In genomic region chr5:138776346-138776745, GRCm38 (mm10) we compare ENCODE assay signal across 10 mouse cellular contexts. TPM values are rescaled to one million over a fixed set of nuclear protein-coding genes. Genes with fewer than 3 reads are reported as not detected.
DNase-seq lines count a peak whose midpoint lies in the region; ATAC-seq and TF ChIP-seq lines count a peak whose summit lies in the region.
"Had no signal": no experiment of that assay in that cellular context is flagged by ENCODE, and none has a peak within 500 bp of the region (broad histone marks: within the 10 kb centered on the region; RNA-seq: fewer than 3 reads in every experiment).

No protein-coding gene starts in this region.

- H3K9me3 ChIP-seq in intestine, embryonic 15.5 days: no peaks in the 10 kb centered on the region
- H3K9me3 ChIP-seq in lung, postnatal 0 days (ENCODE audit: low read length): no peaks in the 10 kb centered on the region
- no peaks in the 10 kb centered on the region for H3K9me3 ChIP-seq in kidney, embryonic 16.5 days (ENCODE audit: low read length)
- no peaks in the 10 kb centered on the region for H3K9me3 ChIP-seq in forebrain, embryonic 14.5 days (replicated peaks; ENCODE audit: control insufficient read depth, low read length)
- H3K9me3 ChIP-seq: megakaryocyte, embryonic 14.5 days had no signal

- DNase-seq in gastrocnemius, adult 2 months: peak; percentile 58
- no peak for DNase-seq in gastrocnemius, postnatal 36 days
- DNase-seq in Patski (ENCODE audit: low read depth, low spot score): no peak
- peak; percentile 49 for DNase-seq in lung, postnatal 0 days (ENCODE audit: low spot score)
- DNase-seq in forebrain, embryonic 14.5 days (ENCODE audit: low spot score): no peak

- H3K4me3 ChIP-seq in gastrocnemius, adult 2 months: no peak overlapping the region
- H3K4me3 ChIP-seq in intestine, embryonic 15.5 days (replicated peaks): no peak overlapping the region
- H3K4me3 ChIP-seq in lung, postnatal 0 days (ENCODE audit: low read depth, low read length): no peak overlapping the region
- no peak overlapping the region for H3K4me3 ChIP-seq in kidney, embryonic 16.5 days (ENCODE audit: low read length)
- no peak overlapping the region for H3K4me3 ChIP-seq in forebrain, embryonic 14.5 days (ENCODE audit: low read depth, low read length)
- H3K4me3 ChIP-seq: megakaryocyte, embryonic 14.5 days had no signal

- CTCF ChIA-PET in Patski (lab: Charles Lee): interaction anchor here (1.1 kb wide), 1 partner anchor 46 kb away, joined by 3 read pairs; no protein-coding TSS in a partner anchor

- POLR2A ChIA-PET in Patski (lab: Charles Lee): interaction anchor here (1.1 to 1.4 kb wide), 3 partner anchors 13 to 22 kb away, joined by 3 to 9 read pairs (median 3); no protein-coding TSS in a partner anchor

- ATAC-seq in Patski: peak; percentile 20
- ATAC-seq in intestine, embryonic 15.5 days: peak; percentile 71
- ATAC-seq in lung, postnatal 0 days: peak; percentile 65
- no peak for ATAC-seq in kidney, embryonic 16.5 days (ENCODE audit: low FRiP score, low TSS enrichment)
- no peak for ATAC-seq in CD4-positive, CD25-positive, alpha-beta regulatory T cell, adult 4 months
- no peak for ATAC-seq in forebrain, embryonic 14.5 days

- H3K27ac ChIP-seq in gastrocnemius, adult 2 months: no peak overlapping the region
- H3K27ac ChIP-seq in intestine, embryonic 15.5 days: no peak overlapping the region
- 0 out of 2 replicates have a peak overlapping the region, but pooled peaks have one; percentile 38 for H3K27ac ChIP-seq in lung, postnatal 0 days (ENCODE audit: low read length)
- no peak overlapping the region for H3K27ac ChIP-seq in kidney, embryonic 16.5 days (ENCODE audit: low read length)
- H3K27ac ChIP-seq in forebrain, embryonic 14.5 days (ENCODE audit: low read depth, low read length): no peak overlapping the region
- H3K27ac ChIP-seq: kidney, postnatal 0 days had no signal

- H3K36me3 ChIP-seq in intestine, embryonic 15.5 days: no peaks in the 10 kb centered on the region
- H3K36me3 ChIP-seq in lung, postnatal 0 days (ENCODE audit: insufficient read depth, low read length): no peaks in the 10 kb centered on the region
- peaks cover 3% of the 10 kb centered on the region; the same call in 1 of the 2 replicates for H3K36me3 ChIP-seq in kidney, embryonic 16.5 days (ENCODE audit: insufficient read depth, low read length)
- peaks cover 59% of the 10 kb centered on the region for H3K36me3 ChIP-seq in forebrain, embryonic 14.5 days (ENCODE audit: control insufficient read depth, insufficient read depth, low read length)

- H3K4me2 ChIP-seq in intestine, embryonic 15.5 days (replicated peaks): no peak overlapping the region
- H3K4me2 ChIP-seq in lung, postnatal 0 days (replicated peaks; ENCODE audit: low read depth, low read length): no peak overlapping the region
- H3K4me2 ChIP-seq in kidney, embryonic 16.5 days (replicated peaks; ENCODE audit: low read depth, low read length): no peak overlapping the region
- no peak overlapping the region for H3K4me2 ChIP-seq in forebrain, embryonic 14.5 days (ENCODE audit: low read length)

- no peaks in the 10 kb centered on the region for H3K27me3 ChIP-seq in Patski
- H3K27me3 ChIP-seq in intestine, embryonic 15.5 days (replicated peaks): no peaks in the 10 kb centered on the region
- H3K27me3 ChIP-seq in lung, postnatal 0 days (replicated peaks; ENCODE audit: insufficient read depth, low read length): no peaks in the 10 kb centered on the region
- no peaks in the 10 kb centered on the region for H3K27me3 ChIP-seq in kidney, embryonic 16.5 days (ENCODE audit: insufficient read depth, low read length)
- no peaks in the 10 kb centered on the region for H3K27me3 ChIP-seq in forebrain, embryonic 14.5 days (replicated peaks; ENCODE audit: control insufficient read depth, insufficient read depth, low read length)

- H3K4me1 ChIP-seq in intestine, embryonic 15.5 days (replicated peaks): peaks cover 4% of the 10 kb centered on the region; the same call in 1 of the 2 replicates
- H3K4me1 ChIP-seq in lung, postnatal 0 days (ENCODE audit: insufficient read depth, low read depth, low read length): peaks cover 5% of the 10 kb centered on the region; the same call in 1 of the 2 replicates
- peaks cover 24% of the 10 kb centered on the region for H3K4me1 ChIP-seq in kidney, embryonic 16.5 days (ENCODE audit: insufficient read depth, low read length)
- peaks cover 11% of the 10 kb centered on the region; the same call in 1 of the 2 replicates for H3K4me1 ChIP-seq in forebrain, embryonic 14.5 days (ENCODE audit: control insufficient read depth, insufficient read depth, low read length)

- in situ Hi-C loops in Patski (cut with MboI; ENCODE audit: low pct_unique_long_range_greater_than_20kb): no loop called here

- intact Hi-C loops in gastrocnemius, adult 2 months (cut with DNase I): no loop called here
- intact Hi-C loops in gastrocnemius, postnatal 36 days (cut with DNase I): no loop called here

- no peak for TF ChIP-seq EP300 in lung, postnatal 0 days (IDR thresholded peaks at IDR 0.05)

- no peak for TF ChIP-seq CTCF in gastrocnemius, adult 2 months (IDR thresholded peaks at IDR 0.05)
- TF ChIP-seq CTCF in Patski (IDR thresholded peaks at IDR 0.05): no peak
- TF ChIP-seq CTCF in lung, postnatal 0 days (IDR thresholded peaks at IDR 0.05): no peak

- H3K9ac ChIP-seq in intestine, embryonic 15.5 days: no peak overlapping the region
- no peak overlapping the region for H3K9ac ChIP-seq in lung, postnatal 0 days (replicated peaks; ENCODE audit: low read depth)
- no peak overlapping the region for H3K9ac ChIP-seq in kidney, embryonic 16.5 days (replicated peaks; ENCODE audit: low read length)
- no peak overlapping the region for H3K9ac ChIP-seq in forebrain, embryonic 14.5 days (ENCODE audit: low read length)

- 50% methylated on average over 1 of the region's 1 CpGs for WGBS in intestine, embryonic 15.5 days
- WGBS in lung, postnatal 0 days: 25% methylated on average over 1 of the region's 1 CpGs
- 88% methylated on average over 1 of the region's 1 CpGs for WGBS in kidney, embryonic 16.5 days
- 60% methylated on average over 1 of the region's 1 CpGs for WGBS in forebrain, embryonic 14.5 days

RNA-seq across cellular contexts. Expression of gene Fam20c, which starts 22.0 kb away (rescaled TPM):
- total RNA-seq in gastrocnemius, adult 2 months (2021): 10 to 100 TPM; 16.8 to 21.3 TPM
- 10 to 100 TPM; 13.9 to 16.3 TPM for total RNA-seq in gastrocnemius, postnatal 36 days (2021)
- 188 TPM for polyA plus RNA-seq in Patski (2021)
- 7.3 and 8.2 TPM in 2 replicates for polyA plus RNA-seq in intestine, embryonic 15.5 days (2015; fragmentation: Nextera tagmentation; extraction: Ambion mirVana)
- polyA plus RNA-seq in lung, postnatal 0 days (2015; fragmentation: Nextera tagmentation; extraction: Ambion mirVana): 4.9 and 5.6 TPM in 2 replicates
- polyA plus RNA-seq in kidney, embryonic 16.5 days (2015; fragmentation: Nextera tagmentation; extraction: Ambion mirVana): 18.2 and 20.8 TPM in 2 replicates
- not detected for polyA plus RNA-seq in CD4-positive, CD25-positive, alpha-beta regulatory T cell, adult 4 months (2017; shearing (Covaris generic))
- polyA plus RNA-seq in forebrain, embryonic 14.5 days (2014; fragmentation: Nextera tagmentation; extraction: Ambion mirVana): 35.7 and 46.9 TPM in 2 replicates

RNA-seq across cellular contexts. Expression of gene Gm5294, which starts 43.5 kb away (rescaled TPM):
- not detected for total RNA-seq in gastrocnemius, adult 2 months (2021)
- not detected for total RNA-seq in gastrocnemius, postnatal 36 days (2021)
- polyA plus RNA-seq in Patski (2021): not detected
- polyA plus RNA-seq in intestine, embryonic 15.5 days (2015; fragmentation: Nextera tagmentation; extraction: Ambion mirVana): not detected in 2 replicates
- not detected in 2 replicates for polyA plus RNA-seq in lung, postnatal 0 days (2015; fragmentation: Nextera tagmentation; extraction: Ambion mirVana)
- not detected in 2 replicates for polyA plus RNA-seq in kidney, embryonic 16.5 days (2015; fragmentation: Nextera tagmentation; extraction: Ambion mirVana)
- polyA plus RNA-seq in CD4-positive, CD25-positive, alpha-beta regulatory T cell, adult 4 months (2017; shearing (Covaris generic)): not detected
- not detected in 2 replicates for polyA plus RNA-seq in forebrain, embryonic 14.5 days (2014; fragmentation: Nextera tagmentation; extraction: Ambion mirVana)
- polyA plus RNA-seq: kidney, postnatal 0 days had no signal

Comparison
In these comparisons a context has a peak if more than half of its experiments do, and no peak if none do; other contexts are left out.
1. DNase-seq: peak in gastrocnemius, adult 2 months (single experiment) and lung, postnatal 0 days (single experiment); none in gastrocnemius, postnatal 36 days (0 of 2), Patski (single experiment) and forebrain, embryonic 14.5 days (single experiment).
2. ATAC-seq: peak in Patski (single experiment), intestine, embryonic 15.5 days (single experiment) and lung, postnatal 0 days (single experiment); none in kidney, embryonic 16.5 days (single experiment), CD4-positive, CD25-positive, alpha-beta regulatory T cell, adult 4 months (single experiment) and forebrain, embryonic 14.5 days (single experiment).